Mouse (Mus musculus): ENCODE results near the gene Pex26. TPM values are rescaled to one million over a fixed set of nuclear protein-coding genes. Genes with fewer than 3 reads are reported as not detected.

Pex26 gene
- polyA plus RNA-seq (2015; fragmentation: Nextera tagmentation; extraction: Ambion mirVana): 2.5 and 2.6 TPM in 2 replicates

GRCm38 (mm10) chr6:121183414-121184173 is at the start of gene Pex26:
Pex26 (plus strand) TSS chr6:121183667.

GRCm38 (mm10) chr6:121210149-121210925 is 26.9 kb downstream of the Pex26 start, which contains the start of gene Tuba8:
Tuba8 (plus strand) TSS chr6:121210696.

GRCm38 (mm10) chr6:121245127-121246036 is 61.9 kb downstream of the Pex26 start, which contains the start of gene Usp18:
Usp18 (plus strand) TSS chr6:121245906.

Other genes starting within 250 kb of the Pex26 start
- 11.8 and 11.9 TPM in 2 replicates for gene Mical3, start 52.7 kb upstream of the Pex26 start, polyA plus RNA-seq (2015; fragmentation: Nextera tagmentation; extraction: Ambion mirVana)
- gene Tuba8, start 27.0 kb downstream of the Pex26 start, polyA plus RNA-seq (2015; fragmentation: Nextera tagmentation; extraction: Ambion mirVana): 4.6 and 6.0 TPM in 2 replicates
- 12.1 and 16.2 TPM in 2 replicates for gene Usp18, start 62.2 kb downstream of the Pex26 start, polyA plus RNA-seq (2015; fragmentation: Nextera tagmentation; extraction: Ambion mirVana)
- 3.7 and 3.9 TPM in 2 replicates for gene Slc6a13, start 116.6 kb downstream of the Pex26 start, polyA plus RNA-seq (2015; fragmentation: Nextera tagmentation; extraction: Ambion mirVana)
- 0.37 and 0.58 TPM in 2 replicates for gene Slc6a12, start 159.4 kb downstream of the Pex26 start, polyA plus RNA-seq (2015; fragmentation: Nextera tagmentation; extraction: Ambion mirVana)